Mouse (Mus musculus): Measurements from ENCODE around the gene Nap1l4. TPM values are rescaled to one million over a fixed set of nuclear protein-coding genes. Genes with fewer than 3 reads are reported as not detected.

Nap1l4 gene
- polyA plus RNA-seq, 1 experiment from 2014 or later = 151 TPM

- peaks cover 15% of the 10 kb centered on the region for H3K4me1 ChIP-seq (replicated peaks; ENCODE audit: control insufficient read depth, insufficient read depth, low read length)
- ATAC-seq (ENCODE audit: low FRiP score) (no peak), DNase-seq (ENCODE audit: low spot score) (no peak)
- H3K36me3 ChIP-seq (replicated peaks; ENCODE audit: control insufficient read depth, insufficient read depth) = no peaks in the 10 kb centered on the region
- WGBS = 84% methylated on average over 4 of the region's 4 CpGs
- H3K4me3 ChIP-seq (replicated peaks; ENCODE audit: low read length) = no peak overlapping the region
- no peak overlapping the region for H3K4me2 ChIP-seq (replicated peaks)
- H3K27me3 ChIP-seq (ENCODE audit: control insufficient read depth, insufficient read depth, low read length) = peaks cover 46% of the 10 kb centered on the region
- no peak overlapping the region for H3K27ac ChIP-seq
- no peak overlapping the region for H3K9ac ChIP-seq
- H3K9me3 ChIP-seq (ENCODE audit: control insufficient read depth, low read length) = no peaks in the 10 kb centered on the region
These were observed 50.3 kb downstream of the Nap1l4 start for GRCm38 (mm10) chr7:143498584-143498983.

GRCm38 (mm10) chr7:143495104-143495961, 53.6 kb downstream of the Nap1l4 start:
- ATAC-seq (ENCODE audit: low FRiP score) = no peak
- WGBS = 83% methylated on average over 8 of the region's 8 CpGs

GRCm38 (mm10) chr7:143493616-143494126, 55.2 kb downstream of the Nap1l4 start:
- 94% methylated on average over 6 of the region's 6 CpGs for WGBS
- no peak overlapping the region for H3K27ac ChIP-seq
- no peak overlapping the region for H3K9ac ChIP-seq
- no peak for DNase-seq (ENCODE audit: low spot score)
- no peak overlapping the region for H3K4me3 ChIP-seq (replicated peaks; ENCODE audit: low read length)
- no peak for ATAC-seq (ENCODE audit: low FRiP score)
- no peaks in the 10 kb centered on the region for H3K9me3 ChIP-seq (ENCODE audit: control insufficient read depth, low read length)
- no peaks in the 10 kb centered on the region for H3K4me1 ChIP-seq (replicated peaks; ENCODE audit: control insufficient read depth, insufficient read depth, low read length)
- H3K36me3 ChIP-seq (replicated peaks; ENCODE audit: control insufficient read depth, insufficient read depth) = no peaks in the 10 kb centered on the region
- H3K4me2 ChIP-seq (replicated peaks) = no peak overlapping the region
- no peaks in the 10 kb centered on the region for H3K27me3 ChIP-seq (ENCODE audit: control insufficient read depth, insufficient read depth, low read length)

More at GRCm38 (mm10) chr7:143495104-143495961, 53.6 kb downstream of the Nap1l4 start:
- Histone ChIP-seq H3K4me1 (replicated peaks; ENCODE audit: control insufficient read depth, insufficient read depth, low read length) (no peaks in the 10 kb centered on the region), H3K4me2 (replicated peaks) (no peak overlapping the region), H3K36me3 (replicated peaks; ENCODE audit: control insufficient read depth, insufficient read depth) (no peaks in the 10 kb centered on the region), H3K27ac (no peak overlapping the region), H3K9ac (no peak overlapping the region), H3K27me3 (ENCODE audit: control insufficient read depth, insufficient read depth, low read length) (peaks cover 13% of the 10 kb centered on the region), H3K9me3 (ENCODE audit: control insufficient read depth, low read length) (no peaks in the 10 kb centered on the region), H3K4me3 (replicated peaks; ENCODE audit: low read length) (no peak overlapping the region)
- DNase-seq (ENCODE audit: low spot score) = no peak

- H3K27me3 ChIP-seq (ENCODE audit: control insufficient read depth, insufficient read depth, low read length) = no peaks in the 10 kb centered on the region
- WGBS = 82% methylated on average over 6 of the region's 6 CpGs
These were observed 59.2 kb downstream of the Nap1l4 start for GRCm38 (mm10) chr7:143489735-143490134.

GRCm38 (mm10) chr7:143482541-143482940, 66.4 kb downstream of the Nap1l4 start:
- no peak overlapping the region for H3K4me3 ChIP-seq (replicated peaks; ENCODE audit: low read length)
- no peak for DNase-seq (ENCODE audit: low spot score)
- H3K4me1 ChIP-seq (replicated peaks; ENCODE audit: control insufficient read depth, insufficient read depth, low read length) = no peaks in the 10 kb centered on the region
- no peak for ATAC-seq (ENCODE audit: low FRiP score)
- H3K27ac ChIP-seq = no peak overlapping the region
- WGBS = 14% methylated on average over 6 of the region's 6 CpGs
- no peaks in the 10 kb centered on the region for H3K36me3 ChIP-seq (replicated peaks; ENCODE audit: control insufficient read depth, insufficient read depth)
- no peaks in the 10 kb centered on the region for H3K27me3 ChIP-seq (ENCODE audit: control insufficient read depth, insufficient read depth, low read length)
- H3K4me2 ChIP-seq (replicated peaks) = no peak overlapping the region
- no peak overlapping the region for H3K9ac ChIP-seq
- H3K9me3 ChIP-seq (ENCODE audit: control insufficient read depth, low read length) = no peaks in the 10 kb centered on the region

More at GRCm38 (mm10) chr7:143489735-143490134, 59.2 kb downstream of the Nap1l4 start:
- Histone ChIP-seq H3K4me3 (replicated peaks; ENCODE audit: low read length) (no peak overlapping the region), H3K9me3 (ENCODE audit: control insufficient read depth, low read length) (no peaks in the 10 kb centered on the region), H3K9ac (no peak overlapping the region), H3K4me2 (replicated peaks) (no peak overlapping the region), H3K27ac (no peak overlapping the region), H3K4me1 (replicated peaks; ENCODE audit: control insufficient read depth, insufficient read depth, low read length) (no peaks in the 10 kb centered on the region), H3K36me3 (replicated peaks; ENCODE audit: control insufficient read depth, insufficient read depth) (no peaks in the 10 kb centered on the region)
- no peak for ATAC-seq (ENCODE audit: low FRiP score)
- DNase-seq (ENCODE audit: low spot score) = no peak

GRCm38 (mm10) chr7:143481806-143482387, 67.0 kb downstream of the Nap1l4 start:
- WGBS = 51% methylated on average over 5 of the region's 5 CpGs
- H3K27me3 ChIP-seq (ENCODE audit: control insufficient read depth, insufficient read depth, low read length) = no peaks in the 10 kb centered on the region
- DNase-seq (ENCODE audit: low spot score) = no peak
- no peak overlapping the region for H3K9ac ChIP-seq
- H3K9me3 ChIP-seq (ENCODE audit: control insufficient read depth, low read length) = no peaks in the 10 kb centered on the region
- H3K36me3 ChIP-seq (replicated peaks; ENCODE audit: control insufficient read depth, insufficient read depth) = no peaks in the 10 kb centered on the region
- H3K4me2 ChIP-seq (replicated peaks) = no peak overlapping the region
- no peaks in the 10 kb centered on the region for H3K4me1 ChIP-seq (replicated peaks; ENCODE audit: control insufficient read depth, insufficient read depth, low read length)
- no peak for ATAC-seq (ENCODE audit: low FRiP score)
- H3K4me3 ChIP-seq (replicated peaks; ENCODE audit: low read length) = no peak overlapping the region
- H3K27ac ChIP-seq = no peak overlapping the region

GRCm38 (mm10) chr7:143480498-143480897, 68.4 kb downstream of the Nap1l4 start:
- DNase-seq (ENCODE audit: low spot score) (no peak), ATAC-seq (ENCODE audit: low FRiP score) (no peak)
- Histone ChIP-seq H3K27ac (no peak overlapping the region), H3K9me3 (ENCODE audit: control insufficient read depth, low read length) (no peaks in the 10 kb centered on the region), H3K4me3 (replicated peaks; ENCODE audit: low read length) (no peak overlapping the region), H3K4me2 (replicated peaks) (no peak overlapping the region), H3K36me3 (replicated peaks; ENCODE audit: control insufficient read depth, insufficient read depth) (no peaks in the 10 kb centered on the region), H3K4me1 (replicated peaks; ENCODE audit: control insufficient read depth, insufficient read depth, low read length) (no peaks in the 10 kb centered on the region), H3K9ac (no peak overlapping the region), H3K27me3 (ENCODE audit: control insufficient read depth, insufficient read depth, low read length) (no peaks in the 10 kb centered on the region)
- 34% methylated on average over 13 of the region's 13 CpGs for WGBS

- 92% methylated on average over 5 of the region's 5 CpGs for WGBS
- no peak overlapping the region for H3K9ac ChIP-seq
- H3K9me3 ChIP-seq (ENCODE audit: control insufficient read depth, low read length) = no peaks in the 10 kb centered on the region
- H3K36me3 ChIP-seq (replicated peaks; ENCODE audit: control insufficient read depth, insufficient read depth) = no peaks in the 10 kb centered on the region
- DNase-seq (ENCODE audit: low spot score) (no peak), ATAC-seq (ENCODE audit: low FRiP score) (no peak)
- no peak overlapping the region for H3K27ac ChIP-seq
- H3K4me3 ChIP-seq (replicated peaks; ENCODE audit: low read length) = no peak overlapping the region
- no peaks in the 10 kb centered on the region for H3K4me1 ChIP-seq (replicated peaks; ENCODE audit: control insufficient read depth, insufficient read depth, low read length)
- H3K27me3 ChIP-seq (ENCODE audit: control insufficient read depth, insufficient read depth, low read length) = no peaks in the 10 kb centered on the region
- no peak overlapping the region for H3K4me2 ChIP-seq (replicated peaks)
These were observed 71.1 kb downstream of the Nap1l4 start for GRCm38 (mm10) chr7:143477800-143478199.

- Histone ChIP-seq H3K9ac (no peak overlapping the region), H3K27me3 (ENCODE audit: control insufficient read depth, insufficient read depth, low read length) (no peaks in the 10 kb centered on the region), H3K4me1 (replicated peaks; ENCODE audit: control insufficient read depth, insufficient read depth, low read length) (no peaks in the 10 kb centered on the region), H3K9me3 (ENCODE audit: control insufficient read depth, low read length) (no peaks in the 10 kb centered on the region), H3K36me3 (replicated peaks; ENCODE audit: control insufficient read depth, insufficient read depth) (no peaks in the 10 kb centered on the region), H3K27ac (no peak overlapping the region), H3K4me3 (replicated peaks; ENCODE audit: low read length) (no peak overlapping the region), H3K4me2 (replicated peaks) (no peak overlapping the region)
- ATAC-seq (ENCODE audit: low FRiP score) = no peak
- no peak for DNase-seq (ENCODE audit: low spot score)
- WGBS = 93% methylated on average over 3 of the region's 3 CpGs
These were observed 72.1 kb downstream of the Nap1l4 start for GRCm38 (mm10) chr7:143476702-143477335.

Data from hindbrain, embryonic 14.5 days (tissue).